Mouse (Mus musculus) large intestine, adult 2 months (tissue): Measurements from ENCODE around the gene Tlr2. TPM values are rescaled to one million over a fixed set of nuclear protein-coding genes. Genes with fewer than 3 reads are reported as not detected.
"Not testable (repeated sequence)": the region's sequence is repeated elsewhere in the genome, so short reads cannot be mapped to it uniquely, and the experiment has no call there.

Source experiments
- DNase-seq: peaks from one replicate; pipeline ENCODE4 v3.0.0-alpha.2; 2012; ENCODE audit warnings: low read depth, low spot score
- WGBS: fragments of 180-500 bp; shearing (Covaris S2); methylation state at CpG from one replicate; pipeline ENCODE4 v1.1.7; 2018; 5-methylcytosine and 5-hydroxymethylcytosine counted together
- polyA plus RNA-seq: library from polyadenylated mRNA; depleted of rRNA; stranded (reverse); fragments of >200 nt; gene quantifications from 2 replicates; pipeline ENCODE4 v1.2.3, GENCODE M21; 2012; rRNA removed

Gene Tlr2
- polyA plus RNA-seq: 3.0 and 3.9 TPM in 2 replicates

DNA sequence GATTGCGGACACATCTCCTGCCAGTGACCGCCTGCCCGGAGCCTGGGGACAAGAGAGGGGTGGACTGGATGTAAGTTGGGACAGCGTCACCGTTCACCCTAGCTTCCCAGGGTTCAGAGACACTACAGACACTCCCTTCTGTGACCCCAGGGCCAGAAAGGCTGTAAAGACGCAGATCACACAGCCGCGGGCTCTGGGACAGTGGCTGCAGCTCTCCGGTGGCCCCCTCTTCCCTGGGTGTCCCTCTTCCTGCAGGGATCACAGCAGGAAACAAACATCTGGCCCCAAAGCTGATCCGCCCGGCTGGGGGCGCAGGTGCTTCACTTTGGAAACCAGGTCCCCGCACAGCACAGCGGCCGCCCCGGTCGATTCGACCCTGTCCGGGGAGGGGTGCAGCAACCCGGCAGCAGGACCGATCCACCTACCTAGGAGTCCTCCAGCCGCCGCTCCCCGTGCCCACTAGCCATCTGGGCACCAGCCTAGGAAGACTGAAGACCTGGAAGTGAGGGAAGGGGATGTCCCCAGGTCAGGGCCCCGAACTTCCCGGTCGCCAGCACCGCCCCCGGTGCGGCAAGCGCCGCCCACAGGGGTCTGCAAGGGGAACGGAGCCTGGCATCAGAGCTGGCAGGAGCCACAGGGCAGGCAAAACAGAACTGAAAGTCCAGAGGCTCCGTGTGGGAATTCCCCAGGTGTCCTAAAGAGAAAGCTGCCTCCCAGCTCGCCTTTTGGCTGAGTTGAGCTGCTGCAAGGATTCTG lies at the start of gene Tlr2:
Gene Tlr2 (minus strand): TSS at position 673 of the 756 bp plus-strand sequence.
- DNase-seq: no peak
- WGBS: under 1% methylated on average over 35 of the region's 35 CpGs

DNA sequence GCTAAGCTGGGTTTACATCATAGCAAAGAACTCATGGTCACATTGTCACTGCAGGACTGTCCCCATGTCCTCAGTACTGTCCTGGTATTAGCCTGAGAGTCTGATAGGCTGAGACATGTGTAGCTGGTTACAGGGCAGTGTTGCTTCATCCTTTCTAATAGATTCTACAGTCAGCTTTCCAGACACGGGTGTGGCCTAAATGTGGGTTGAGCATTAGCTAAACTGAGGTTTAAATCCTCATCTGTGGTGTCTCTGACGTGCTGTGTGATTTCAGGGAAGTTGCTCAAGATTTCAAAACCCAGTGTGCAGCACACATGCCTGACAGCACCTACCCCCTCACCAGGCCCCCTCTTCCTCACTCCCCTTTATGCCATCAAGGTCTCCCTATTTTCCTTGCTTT lies 43.6 kb upstream of the Tlr2 start:
- no peak for DNase-seq
- 45% methylated on average over 2 of the region's 2 CpGs for WGBS

DNA sequence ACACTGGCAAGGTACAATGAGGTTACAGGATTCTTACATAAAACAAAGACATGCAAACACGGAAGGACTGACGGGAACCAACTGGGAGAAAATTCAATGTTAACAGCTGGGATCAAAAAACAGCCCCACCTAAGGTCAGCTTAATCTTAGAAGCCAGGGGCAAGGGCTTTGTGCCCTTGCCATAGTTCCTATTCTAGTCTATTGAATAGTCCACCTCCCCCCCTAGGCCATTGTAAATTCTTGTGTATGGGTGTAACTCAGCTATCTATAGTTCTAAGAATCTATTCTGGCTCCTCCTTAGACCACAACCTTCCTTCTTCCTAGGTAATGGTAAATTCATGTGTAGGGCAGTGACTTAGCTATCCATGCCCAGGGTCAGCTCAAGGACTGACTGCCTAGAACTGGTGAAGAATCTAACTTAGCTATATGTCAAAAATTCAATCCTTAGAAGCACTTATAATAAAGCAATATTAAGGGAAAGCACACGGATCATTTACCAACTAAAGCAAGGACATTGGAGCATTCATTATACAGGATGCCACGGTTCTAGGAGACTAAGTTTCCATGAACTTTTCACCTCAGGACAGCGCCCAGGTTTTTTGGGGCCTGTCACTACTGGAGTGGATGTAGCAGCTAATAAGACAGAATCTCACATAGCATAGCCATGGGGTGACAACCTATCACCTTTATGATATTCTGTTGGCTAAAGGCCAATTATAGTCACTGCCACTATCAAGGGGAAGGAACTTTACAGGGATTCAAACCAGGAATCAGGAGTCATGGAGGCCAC lies 37.9 kb upstream of the Tlr2 start:
- not testable (repeated sequence) for DNase-seq
- 91% methylated on average over 5 of the region's 5 CpGs for WGBS

DNA sequence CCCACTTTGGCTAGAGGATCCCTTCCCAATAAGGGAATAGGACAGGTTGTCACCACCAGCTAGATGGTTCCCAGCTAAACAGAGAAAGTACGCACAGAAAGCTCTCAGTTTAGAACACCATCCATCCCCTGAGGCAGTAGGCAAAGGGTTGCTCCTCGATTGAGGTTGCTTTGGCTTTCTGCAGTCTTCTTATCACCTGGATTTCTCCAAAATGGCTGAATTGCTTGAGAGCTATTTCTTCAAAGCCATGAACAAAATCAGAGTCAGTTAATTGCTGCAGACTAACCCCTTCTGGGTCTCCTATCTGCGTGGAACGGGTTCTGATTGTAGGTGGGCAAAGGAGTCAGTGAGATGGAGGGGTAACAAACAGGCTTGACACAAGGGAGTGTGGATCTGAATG lies 37.2 kb upstream of the Tlr2 start:
- no peak for DNase-seq
- 93% methylated on average over 4 of the region's 4 CpGs for WGBS

DNA sequence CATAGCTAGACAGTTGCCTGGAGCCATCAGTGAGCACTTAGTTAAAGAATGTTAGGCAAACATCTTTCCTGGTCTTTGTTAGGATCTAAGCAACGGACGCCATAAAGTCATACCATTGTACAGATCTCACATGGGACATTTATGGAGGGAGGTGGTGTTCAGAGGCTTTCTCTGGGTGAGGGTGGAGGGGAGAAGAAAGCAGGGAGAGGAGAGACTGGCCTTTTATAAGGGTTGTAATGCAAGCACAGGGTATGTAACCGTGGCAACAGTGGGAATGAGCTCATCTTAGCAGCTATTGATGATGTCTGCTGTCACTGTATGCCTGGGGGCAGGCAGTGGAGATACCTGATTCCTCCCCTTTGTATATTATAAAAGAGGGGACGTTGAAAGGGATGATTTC lies 34.7 kb upstream of the Tlr2 start:
- 57% methylated on average over 4 of the region's 4 CpGs for whole genome bisulfite sequencing
- DNase-seq: no peak

DNA sequence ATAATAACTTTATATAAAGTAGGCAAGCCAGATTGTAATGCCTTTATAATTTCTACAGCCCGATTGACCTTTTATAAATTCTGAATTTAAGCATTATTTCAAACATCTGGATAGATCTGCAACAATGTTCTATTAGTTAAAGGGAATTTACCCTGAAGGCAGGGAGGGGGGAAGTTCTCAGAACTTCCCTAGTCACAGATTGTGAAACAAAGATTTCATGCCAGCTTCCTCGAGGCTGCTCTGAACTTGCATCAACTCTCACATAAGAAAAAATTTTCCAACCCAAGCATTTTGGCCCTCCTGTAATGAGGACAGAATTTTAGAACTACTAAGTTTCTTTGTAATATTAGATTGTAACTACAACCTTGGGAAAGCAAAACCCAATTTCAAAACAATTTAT lies 33.5 kb upstream of the Tlr2 start:
- not testable (repeated sequence) for DNase-seq
- 82% methylated on average over 2 of the region's 2 CpGs for WGBS

DNA sequence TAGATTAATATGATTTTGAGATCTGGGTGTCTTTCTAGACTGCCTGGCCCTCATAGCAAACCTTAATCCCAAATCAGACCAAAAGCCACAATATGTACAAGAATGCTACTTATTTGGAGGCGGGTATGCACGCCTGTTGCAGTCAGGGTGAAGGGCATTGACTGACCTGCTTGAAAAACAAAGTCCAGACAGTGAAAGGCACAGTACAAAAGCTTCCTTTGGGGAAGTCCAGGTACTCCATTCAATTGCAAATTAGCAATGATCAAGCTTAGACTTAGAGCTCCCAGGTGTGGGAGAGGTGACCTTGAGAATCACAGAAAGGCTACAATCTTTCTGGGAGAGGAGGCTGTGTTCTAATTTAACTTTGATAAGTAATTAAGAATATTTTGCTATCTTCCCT lies 31.3 kb upstream of the Tlr2 start:
- not testable (repeated sequence) for DNase-seq
- WGBS: 92% methylated on average over 2 of the region's 2 CpGs

DNA sequence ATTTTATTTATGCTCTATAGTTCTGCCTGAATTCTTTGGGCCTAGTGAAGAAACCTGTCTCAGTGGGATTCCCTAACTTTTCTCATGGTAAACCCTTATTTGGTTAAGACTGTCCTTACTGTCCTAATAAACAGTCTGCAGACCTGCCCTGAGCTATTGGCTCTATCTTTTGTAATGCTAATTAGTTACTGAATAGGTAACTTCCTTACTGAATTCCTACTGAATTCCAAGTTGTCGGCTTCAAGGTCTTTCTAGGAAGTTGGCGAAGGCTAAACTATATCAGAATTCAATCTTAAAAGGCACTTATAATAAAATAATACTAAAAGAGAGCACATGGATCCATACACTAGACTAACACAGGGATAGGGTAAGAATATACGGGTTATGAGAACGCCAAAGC lies 30.4 kb upstream of the Tlr2 start:
- over 99% methylated on average over 4 of the region's 4 CpGs for WGBS

DNA sequence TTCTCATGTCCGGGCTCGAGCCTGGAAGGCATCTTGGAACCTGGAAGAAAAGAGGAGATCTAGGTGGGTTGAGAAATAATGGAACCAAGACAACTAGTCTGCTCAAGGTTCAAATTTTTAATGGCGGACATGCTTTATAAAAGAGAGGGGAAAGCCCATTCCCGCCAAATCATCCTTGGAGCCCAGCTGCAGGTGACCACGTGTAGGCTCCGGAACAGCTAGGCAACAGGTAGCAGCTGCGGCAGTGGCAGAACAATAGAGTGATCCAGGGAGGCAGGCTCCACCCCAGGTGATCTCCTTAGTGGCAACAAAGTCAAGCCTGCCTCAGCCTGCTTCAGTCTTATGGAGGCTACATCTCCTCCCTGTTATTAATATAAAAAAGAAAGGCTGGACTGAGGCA lies 30.0 kb upstream of the Tlr2 start:
- not testable (repeated sequence) for DNase-seq

More for the DNA sequence above, 30.4 kb upstream of the Tlr2 start:
- DNase-seq: not testable (repeated sequence)

DNA sequence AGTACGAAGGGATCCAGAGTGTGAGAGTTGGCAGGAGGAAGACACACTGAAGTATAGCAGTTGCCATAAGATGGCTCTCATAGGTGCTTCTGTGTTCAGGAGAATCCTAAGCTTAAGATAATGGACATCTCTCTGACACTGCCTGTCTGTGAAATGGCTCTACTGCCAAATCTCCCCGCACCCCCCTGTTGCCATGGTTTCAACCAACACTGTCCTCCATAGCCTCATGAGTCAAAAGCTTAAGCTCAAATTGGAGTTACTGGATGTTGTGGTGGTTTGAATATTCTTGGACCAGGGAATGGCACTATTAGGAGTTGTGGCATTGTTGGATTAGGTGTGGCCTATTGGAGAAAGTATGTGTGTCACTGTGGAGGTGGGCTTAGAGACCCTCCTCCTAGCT lies 28.2 kb upstream of the Tlr2 start:
- DNase-seq: no peak
- 94% methylated on average over 2 of the region's 2 CpGs for WGBS

More for the DNA sequence above, 30.0 kb upstream of the Tlr2 start:
- WGBS: 91% methylated on average over 7 of the region's 7 CpGs

DNA sequence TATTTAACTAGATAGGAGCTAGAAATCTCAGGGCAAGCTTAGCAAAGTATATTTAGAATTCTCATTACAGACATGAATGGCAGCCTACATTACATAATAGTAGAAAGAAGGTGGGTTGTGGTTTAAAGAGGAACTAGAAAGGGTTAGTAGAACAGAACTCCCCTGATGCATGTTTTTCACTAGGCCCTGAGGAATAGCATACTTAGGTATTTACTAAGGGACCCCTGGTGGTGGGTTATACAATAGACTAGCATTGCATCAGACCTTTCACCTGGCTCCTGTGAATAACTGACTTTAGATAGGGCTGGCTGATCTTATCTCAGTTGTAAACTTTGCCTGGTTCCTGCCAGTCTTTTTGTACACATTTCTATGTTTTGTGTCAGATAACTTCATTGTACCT lies 25.5 kb upstream of the Tlr2 start:
- DNase-seq: not testable (repeated sequence)

DNA sequence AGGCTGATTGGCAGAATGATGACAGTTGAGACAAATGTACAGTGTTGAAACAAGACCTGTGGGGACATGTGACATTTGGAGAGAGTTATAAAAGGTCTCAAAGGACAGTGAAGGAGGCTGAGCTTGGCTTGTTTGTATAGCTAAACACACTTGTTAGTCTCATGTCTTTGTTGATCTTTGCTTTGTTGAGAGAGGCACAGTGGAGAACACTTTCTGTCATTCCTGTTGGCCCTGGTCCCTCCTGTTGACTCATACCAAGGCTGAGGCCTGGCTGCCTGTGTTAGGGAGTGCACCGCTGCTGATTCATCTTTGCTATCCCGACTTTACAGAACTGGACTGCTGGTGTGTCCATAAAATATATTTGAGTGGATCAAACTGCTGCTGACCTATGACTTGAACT lies 23.6 kb upstream of the Tlr2 start:
- no peak for DNase-seq
- WGBS: 15% methylated on average over 2 of the region's 2 CpGs

DNA sequence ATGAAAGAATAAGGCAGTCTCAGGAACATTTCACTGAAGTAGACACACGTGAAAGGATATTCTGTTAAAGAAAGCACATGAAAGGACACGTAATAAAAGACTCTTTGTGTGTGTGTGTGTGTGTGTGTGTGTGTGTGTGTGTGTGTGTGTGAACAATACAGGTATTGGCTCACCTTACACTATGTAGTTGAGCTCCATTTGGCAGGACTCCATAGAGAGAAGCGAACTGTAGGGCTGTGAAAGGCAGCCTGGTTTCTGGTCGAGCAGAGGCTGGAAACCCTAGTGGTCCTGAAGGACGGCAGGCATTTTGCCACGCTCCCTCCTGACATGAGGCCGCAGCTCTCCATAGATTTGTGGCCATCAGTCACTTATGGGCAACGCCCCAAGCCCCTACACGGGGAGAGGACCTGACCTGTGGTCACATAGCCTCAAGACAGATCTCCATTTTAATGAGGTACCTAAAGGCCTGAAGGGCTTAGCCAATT lies 22.5 kb upstream of the Tlr2 start:
- DNase-seq: no peak
- 82% methylated on average over 9 of the region's 9 CpGs for WGBS

DNA sequence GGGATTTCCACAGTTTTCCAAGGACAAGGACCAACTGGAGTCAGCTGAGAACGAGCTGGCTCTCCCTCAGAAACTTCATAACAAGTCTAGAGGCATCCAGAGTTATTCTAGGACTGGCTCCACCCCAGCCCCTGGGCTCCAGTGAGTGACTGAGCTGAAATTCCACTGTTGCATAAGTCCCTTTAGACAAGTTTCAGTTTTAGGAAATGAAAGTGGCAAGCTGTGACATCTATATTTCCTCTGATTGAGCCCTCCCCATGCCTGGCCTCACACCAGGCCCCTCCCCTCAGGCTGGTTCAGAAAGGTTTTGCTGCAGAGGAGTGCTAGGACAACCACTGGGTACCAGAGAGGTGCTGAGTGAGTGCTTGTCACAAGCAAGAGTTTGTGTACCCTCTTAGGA lies 21.4 kb upstream of the Tlr2 start:
- no peak for DNase-seq

DNA sequence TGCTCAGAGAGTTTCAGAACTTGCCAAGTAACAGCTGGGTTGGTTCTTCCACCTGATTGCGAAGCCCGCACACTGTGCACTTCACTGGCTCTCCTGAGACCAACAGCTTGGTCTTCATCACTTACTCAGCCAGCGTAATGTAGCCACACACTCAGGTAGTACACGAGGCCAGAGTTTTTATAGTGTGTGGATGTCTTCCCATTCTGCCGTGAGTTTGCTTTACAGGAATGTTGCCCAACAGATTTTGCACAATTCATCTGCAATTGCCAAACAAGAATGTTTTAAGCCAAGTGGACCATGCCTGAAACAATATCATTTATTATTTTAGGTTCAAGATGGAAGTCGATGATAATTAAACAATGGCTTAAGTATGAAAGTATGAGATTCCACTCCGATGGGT lies 18.0 kb upstream of the Tlr2 start:
- DNase-seq: no peak
- WGBS: 78% methylated on average over 7 of the region's 7 CpGs

More for the DNA sequence above, 21.4 kb upstream of the Tlr2 start:
- WGBS: 0% methylated on average over 1 of the region's 1 CpGs

DNA sequence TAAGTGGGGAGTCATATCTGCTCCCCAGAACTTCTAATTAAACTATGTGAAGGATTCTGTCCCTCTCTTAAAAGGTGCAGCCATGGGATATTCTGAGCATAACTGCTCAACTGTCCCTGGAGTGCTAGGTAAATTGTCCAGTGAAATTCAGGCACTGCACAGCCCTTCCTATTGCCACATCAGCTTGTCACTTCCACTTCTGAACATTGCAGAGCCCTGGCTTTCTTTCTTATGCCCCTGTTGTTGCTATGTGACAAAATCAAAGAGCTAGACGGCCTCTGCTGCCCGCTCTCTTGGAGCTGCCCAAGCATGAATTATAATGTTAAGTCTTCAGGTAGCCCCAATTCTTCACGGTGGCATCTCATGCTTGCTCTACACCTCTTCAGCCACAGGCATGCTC lies 17.5 kb upstream of the Tlr2 start:
- WGBS: 87% methylated on average over 3 of the region's 3 CpGs
- no peak for DNase-seq

DNA sequence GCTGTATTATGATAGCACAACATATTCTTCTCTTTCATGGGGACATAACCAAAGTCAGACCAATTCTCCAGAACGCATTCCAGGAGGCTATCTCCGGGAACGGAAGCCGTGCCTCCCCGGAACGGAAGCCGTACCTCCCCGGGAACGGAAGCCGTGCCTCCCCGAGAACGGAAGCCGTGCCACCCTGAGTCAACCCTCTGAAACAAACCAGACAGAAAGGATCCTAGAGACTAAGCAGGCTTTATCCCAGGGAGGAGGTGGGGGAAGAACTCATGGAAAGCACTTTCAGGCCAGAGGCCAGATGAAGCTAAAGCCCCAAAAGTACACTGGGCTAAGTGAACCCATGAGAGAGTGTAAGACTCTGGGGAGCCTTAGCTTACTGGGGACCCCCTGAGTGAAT lies 16.1 kb upstream of the Tlr2 start:
- no peak for DNase-seq
- 93% methylated on average over 13 of the region's 13 CpGs for WGBS

DNA sequence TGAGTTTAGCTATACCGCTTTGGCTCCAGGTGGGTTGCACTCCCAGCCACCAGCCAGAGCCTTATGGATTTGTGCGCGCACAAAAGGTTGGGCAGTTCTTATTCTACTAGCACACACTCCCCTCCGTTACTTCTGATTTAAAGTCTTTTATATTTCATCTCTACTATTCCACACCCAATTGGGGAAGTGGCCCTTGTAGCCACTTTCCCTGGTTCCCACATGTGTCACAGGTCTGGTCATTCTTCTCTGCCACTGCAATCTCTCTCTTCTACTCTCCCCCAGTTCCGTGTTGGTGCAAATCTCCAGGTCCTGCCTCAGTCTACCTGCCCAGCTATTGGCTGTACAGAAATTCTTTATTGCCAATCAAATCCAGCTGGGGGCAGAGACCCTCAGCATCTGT lies 14.1 kb upstream of the Tlr2 start:
- 90% methylated on average over 5 of the region's 5 CpGs for WGBS
- no peak for DNase-seq

DNA sequence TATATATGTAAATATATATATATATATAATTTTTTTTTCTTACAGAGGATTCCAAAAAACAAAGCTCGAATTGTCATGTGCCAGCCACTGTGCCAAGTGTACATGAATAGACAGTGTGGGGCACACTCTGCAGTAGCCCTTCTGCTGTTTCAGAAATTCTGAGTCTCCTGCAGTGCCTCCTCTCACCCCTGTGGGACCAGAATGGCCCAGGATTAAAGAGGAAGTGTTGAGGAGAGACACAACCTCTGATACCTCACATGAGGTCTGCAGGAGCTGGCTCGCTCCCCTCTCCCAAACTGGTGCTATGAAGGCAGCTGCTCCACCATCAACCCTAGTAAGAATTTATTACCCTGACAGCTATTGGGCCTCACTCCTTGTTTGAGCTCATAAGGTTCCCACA lies 7.8 kb upstream of the Tlr2 start:
- no peak for DNase-seq
- 77% methylated on average over 2 of the region's 2 CpGs for WGBS

DNA sequence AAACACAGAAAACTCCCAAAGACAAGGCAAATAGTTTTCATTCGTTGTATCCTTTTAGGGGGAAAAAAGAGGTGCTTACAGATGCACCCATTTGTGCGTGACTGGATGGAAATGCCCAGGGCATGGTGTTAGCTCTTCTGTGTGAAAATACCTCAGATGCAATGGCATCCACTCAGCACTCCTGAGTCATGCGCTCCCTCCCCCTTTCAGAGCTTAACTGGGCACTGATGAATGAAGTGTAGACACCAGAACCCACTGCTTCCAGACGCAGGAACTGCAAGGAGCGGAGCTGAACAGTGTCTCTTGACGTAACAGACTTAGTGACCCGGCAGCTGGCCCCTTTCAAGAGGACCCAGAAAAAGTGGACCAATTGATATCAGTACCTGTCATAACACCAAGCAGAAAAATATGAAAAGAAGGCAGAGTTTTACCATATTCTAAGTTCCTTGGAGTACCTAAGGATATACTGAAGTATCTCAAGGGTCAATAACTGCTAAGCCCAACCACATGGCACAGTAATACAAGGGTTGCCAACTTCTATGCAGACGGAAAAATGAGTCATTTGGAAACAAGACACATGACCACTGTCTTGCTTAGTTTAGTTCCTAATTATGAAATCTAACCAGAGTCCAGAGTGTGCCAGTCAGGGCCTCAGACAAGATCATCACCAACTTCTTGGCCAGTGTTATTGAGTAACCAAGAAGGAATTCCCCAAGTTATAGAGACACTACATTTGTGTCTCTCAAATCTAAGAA lies 3.4 kb upstream of the Tlr2 start:
- 71% methylated on average over 8 of the region's 8 CpGs for WGBS
- no peak for DNase-seq
